Mouse (Mus musculus) G1E (cell line): ENCODE data around the gene Samd10. TPM values are rescaled to one million over a fixed set of nuclear protein-coding genes. Genes with fewer than 3 reads are reported as not detected.
A peak's percentile ranks its signal among the peaks of the same experiment; 100 is the strongest.

Source experiments
- ATAC-seq: 2 replicates; pipeline ENCODE4 v1.8.0; 2016; ENCODE audit warnings: mild to moderate bottlenecking; ENCODE audit not compliant: insufficient number of reproducible peaks, poor library complexity, low FRiP score, severe bottlenecking; ENCODE audit errors: extremely low read depth
- DNase-seq: peaks from one replicate; pipeline ENCODE4 v3.0.0; 2012; ENCODE audit warnings: low spot score
- H3K27me3 ChIP-seq: 2 replicates; pipeline ENCODE4 v1.6.1; 2012; ENCODE audit warnings: mild to moderate bottlenecking, low read length, inconsistent platforms; ENCODE audit not compliant: insufficient read depth
- H3K36me3 ChIP-seq: replicated peaks from 2 replicates; pipeline ENCODE3; 2012; ENCODE audit warnings: mild to moderate bottlenecking, inconsistent platforms
- H3K4me1 ChIP-seq: 2 replicates; pipeline ENCODE4 v1.6.1; 2012; ENCODE audit warnings: low read depth, low read length, inconsistent platforms, mixed read lengths; ENCODE audit not compliant: insufficient read depth
- H3K4me3 ChIP-seq: 2 replicates; pipeline ENCODE4 v1.5.1; 2012; ENCODE audit warnings: low read depth, mild to moderate bottlenecking, inconsistent platforms, low read length, moderate library complexity, mixed read lengths
- H3K9me3 ChIP-seq: replicated peaks from 2 replicates; pipeline ENCODE4 v1.6.1; 2012; ENCODE audit warnings: inconsistent platforms
- CTCF ChIP-seq: IDR thresholded peaks from 2 replicates; pipeline ENCODE4 v1.5.1; 2012; ENCODE audit warnings: low read depth, low read length, inconsistent platforms, mixed read lengths
- GATA1 ChIP-seq: IDR thresholded peaks from 2 replicates; pipeline ENCODE4 v1.6.1; 2012; ENCODE audit warnings: borderline replicate concordance, low read length, inconsistent platforms, mixed read lengths
- GATA2 ChIP-seq: IDR thresholded peaks from 2 replicates; pipeline ENCODE4 v1.6.1; 2012; ENCODE audit warnings: low read depth, low read length, inconsistent platforms, borderline replicate concordance
- POLR2AphosphoS5 ChIP-seq: IDR thresholded peaks from 2 replicates; pipeline ENCODE4 v1.6.1; 2012; ENCODE audit warnings: low read depth, low read length, inconsistent platforms; ENCODE audit not compliant: insufficient replicate concordance
- TAL1 ChIP-seq: conservative IDR thresholded peaks from 2 replicates; pipeline ENCODE4 v1.6.1; 2012; ENCODE audit warnings: low read depth, low read length, inconsistent platforms, mixed read lengths
- polyA plus RNA-seq: library from polyadenylated mRNA; stranded (reverse); fragments of >175 nt; gene quantifications from 2 replicates; pipeline ENCODE4 v1.2.3, GENCODE M21; 2012
- total RNA-seq, 2 experiments: library from RNA; stranded (forward) in 1 of 2; stranded (reverse) in 1 of 2; fragments of 200-1000 nt in 1 of 2; fragments of >200 nt in 1 of 2; fragmentation: Nextera tagmentation in 1 of 2; gene quantifications; 2 replicates each; pipeline ENCODE4 v1.2.3; 2014 to 2017

Samd10 gene
- total and polyA plus RNA-seq, 3 experiments: 2.5 to 10.6 (median 7.6) TPM

- Histone ChIP-seq H3K9me3 (no peaks in the 10 kb centered on the region), H3K4me3 (no peak overlapping the region), H3K4me1 (peaks cover 62% of the 10 kb centered on the region), H3K36me3 (peaks cover 74% of the 10 kb centered on the region), H3K27me3 (no peaks in the 10 kb centered on the region)
- no peak for ATAC-seq
- DNase-seq: no peak
- TF ChIP-seq GATA1 (no peak), TAL1 (no peak), GATA2 (no peak), CTCF (no peak), POLR2AphosphoS5 (no peak)
Measured at GRCm38 (mm10) chr2:181582939-181583338, 16.1 kb downstream of the Samd10 start.

- Histone ChIP-seq H3K36me3 (peaks cover 69% of the 10 kb centered on the region), H3K4me1 (peaks cover 66% of the 10 kb centered on the region), H3K4me3 (no peak overlapping the region), H3K27me3 (no peaks in the 10 kb centered on the region), H3K9me3 (no peaks in the 10 kb centered on the region)
- no peak for TF ChIP-seq TAL1
- no peak for TF ChIP-seq CTCF
- TF ChIP-seq GATA1: no peak
- TF ChIP-seq POLR2AphosphoS5: no peak
- TF ChIP-seq GATA2: no peak
- no peak for ATAC-seq
- no peak for DNase-seq
Measured at GRCm38 (mm10) chr2:181582358-181582757, 16.7 kb downstream of the Samd10 start.

GRCm38 (mm10) chr2:181581402-181582120 is 17.5 kb downstream of the Samd10 start:
- DNase-seq (peak; percentile 92), ATAC-seq (peak; percentile 4; the same call in 1 of the 2 replicates)
- peak overlapping the region; percentile 83 for H3K4me3 ChIP-seq
- peaks cover 68% of the 10 kb centered on the region for H3K36me3 ChIP-seq
- no peaks in the 10 kb centered on the region for H3K9me3 ChIP-seq
- H3K4me1 ChIP-seq: peaks cover 74% of the 10 kb centered on the region
- H3K27me3 ChIP-seq: no peaks in the 10 kb centered on the region
- TF ChIP-seq TAL1 (no peak), CTCF (no peak), GATA2 (no peak), GATA1 (no peak), POLR2AphosphoS5 (no peak)

- H3K36me3 ChIP-seq: peaks cover 67% of the 10 kb centered on the region
- peaks cover 74% of the 10 kb centered on the region for H3K4me1 ChIP-seq
Measured at GRCm38 (mm10) chr2:181581016-181581401, 18.0 kb downstream of the Samd10 start.

GRCm38 (mm10) chr2:181580131-181580772 is 18.8 kb downstream of the Samd10 start:
- no peaks in the 10 kb centered on the region for H3K9me3 ChIP-seq
- TF ChIP-seq POLR2AphosphoS5 (no peak), GATA2 (no peak), CTCF (no peak), GATA1 (no peak), TAL1 (no peak)
- H3K36me3 ChIP-seq: peaks cover 65% of the 10 kb centered on the region
- ATAC-seq: no peak
- H3K4me3 ChIP-seq: peak overlapping the region; percentile 83
- peaks cover 74% of the 10 kb centered on the region for H3K4me1 ChIP-seq
- DNase-seq: no peak
- H3K27me3 ChIP-seq: no peaks in the 10 kb centered on the region

More at GRCm38 (mm10) chr2:181581016-181581401, 18.0 kb downstream of the Samd10 start:
- DNase-seq (peak; percentile 93), ATAC-seq (peak; percentile 78)
- H3K9me3 ChIP-seq: no peaks in the 10 kb centered on the region
- H3K27me3 ChIP-seq: no peaks in the 10 kb centered on the region
- peak; percentile 93 for TF ChIP-seq CTCF
- no peak for TF ChIP-seq GATA1
- TF ChIP-seq TAL1: no peak
- H3K4me3 ChIP-seq: peak overlapping the region; percentile 83

GRCm38 (mm10) chr2:181579681-181580080 is 19.3 kb downstream of the Samd10 start:
- Histone ChIP-seq H3K36me3 (peaks cover 65% of the 10 kb centered on the region), H3K4me3 (no peak overlapping the region), H3K9me3 (no peaks in the 10 kb centered on the region), H3K4me1 (peaks cover 78% of the 10 kb centered on the region), H3K27me3 (no peaks in the 10 kb centered on the region)
- DNase-seq: no peak
- no peak for ATAC-seq
- TF ChIP-seq CTCF (no peak), GATA1 (no peak), POLR2AphosphoS5 (no peak), TAL1 (no peak), GATA2 (no peak)
